Mouse (Mus musculus): ENCODE measurements around the gene Zfp784. TPM values are rescaled to one million over a fixed set of nuclear protein-coding genes. Genes with fewer than 3 reads are reported as not detected.

Zfp784 gene
- polyA plus RNA-seq, 1 experiment: 5.2 TPM

- H3K27me3 ChIP-seq (ENCODE audit: control insufficient read depth, insufficient read depth, low read length): no peaks in the 10 kb centered on the region
- peaks cover 18% of the 10 kb centered on the region for H3K4me1 ChIP-seq (replicated peaks; ENCODE audit: control insufficient read depth, insufficient read depth, low read length)
- TF ChIP-seq CTCF (IDR thresholded peaks at IDR 0.05; ENCODE audit: borderline replicate concordance, control insufficient read depth, extremely low read depth, insufficient read depth, low read length, poor library complexity): no peak
- no peak for TF ChIP-seq POLR2A (IDR thresholded peaks at IDR 0.05; ENCODE audit: control insufficient read depth, extremely low read depth, insufficient read depth, low read length, poor library complexity)
- 12% methylated on average over 19 of the region's 19 CpGs for WGBS
- peak overlapping the region; percentile 90 for H3K4me3 ChIP-seq (ENCODE audit: control insufficient read depth, insufficient read depth, low read length)
- peak; percentile 7 for DNase-seq
- H3K27ac ChIP-seq (ENCODE audit: control insufficient read depth, insufficient read depth, low read length): no peak overlapping the region
- no peaks in the 10 kb centered on the region for H3K36me3 ChIP-seq (ENCODE audit: control insufficient read depth, insufficient read depth, low read length)
Observed at GRCm38 (mm10) chr7:4995268-4996002, 42.8 kb downstream of the Zfp784 start.

GRCm38 (mm10) chr7:4993999-4994788 lies 44.1 kb downstream of the Zfp784 start:
- no peak for DNase-seq
- peaks cover 18% of the 10 kb centered on the region for H3K4me1 ChIP-seq (replicated peaks; ENCODE audit: control insufficient read depth, insufficient read depth, low read length)
- no peaks in the 10 kb centered on the region for H3K36me3 ChIP-seq (ENCODE audit: control insufficient read depth, insufficient read depth, low read length)
- TF ChIP-seq POLR2A (IDR thresholded peaks at IDR 0.05; ENCODE audit: control insufficient read depth, extremely low read depth, insufficient read depth, low read length, poor library complexity) (no peak), CTCF (IDR thresholded peaks at IDR 0.05; ENCODE audit: borderline replicate concordance, control insufficient read depth, extremely low read depth, insufficient read depth, low read length, poor library complexity) (no peak)
- H3K4me3 ChIP-seq (ENCODE audit: control insufficient read depth, insufficient read depth, low read length): no peak overlapping the region
- 93% methylated on average over 59 of the region's 59 CpGs for WGBS
- no peak overlapping the region for H3K27ac ChIP-seq (ENCODE audit: control insufficient read depth, insufficient read depth, low read length)
- H3K27me3 ChIP-seq (ENCODE audit: control insufficient read depth, insufficient read depth, low read length): no peaks in the 10 kb centered on the region

GRCm38 (mm10) chr7:4993347-4993998 lies 44.8 kb downstream of the Zfp784 start:
- H3K4me3 ChIP-seq (ENCODE audit: control insufficient read depth, insufficient read depth, low read length): no peak overlapping the region

GRCm38 (mm10) chr7:4988250-4988649 lies 50.0 kb downstream of the Zfp784 start:
- 56% methylated on average over 2 of the region's 2 CpGs for WGBS
- no peak overlapping the region for H3K4me3 ChIP-seq (ENCODE audit: control insufficient read depth, insufficient read depth, low read length)
- no peak overlapping the region for H3K27ac ChIP-seq (ENCODE audit: control insufficient read depth, insufficient read depth, low read length)
- no peaks in the 10 kb centered on the region for H3K36me3 ChIP-seq (ENCODE audit: control insufficient read depth, insufficient read depth, low read length)
- H3K4me1 ChIP-seq (replicated peaks; ENCODE audit: control insufficient read depth, insufficient read depth, low read length): no peaks in the 10 kb centered on the region
- no peak for TF ChIP-seq CTCF (IDR thresholded peaks at IDR 0.05; ENCODE audit: borderline replicate concordance, control insufficient read depth, extremely low read depth, insufficient read depth, low read length, poor library complexity)
- no peaks in the 10 kb centered on the region for H3K27me3 ChIP-seq (ENCODE audit: control insufficient read depth, insufficient read depth, low read length)
- DNase-seq: no peak

More at GRCm38 (mm10) chr7:4993347-4993998, 44.8 kb downstream of the Zfp784 start:
- Histone ChIP-seq H3K36me3 (ENCODE audit: control insufficient read depth, insufficient read depth, low read length) (no peaks in the 10 kb centered on the region), H3K27me3 (ENCODE audit: control insufficient read depth, insufficient read depth, low read length) (no peaks in the 10 kb centered on the region), H3K4me1 (replicated peaks; ENCODE audit: control insufficient read depth, insufficient read depth, low read length) (peaks cover 18% of the 10 kb centered on the region), H3K27ac (ENCODE audit: control insufficient read depth, insufficient read depth, low read length) (no peak overlapping the region)
- WGBS: 97% methylated on average over 55 of the region's 55 CpGs
- TF ChIP-seq POLR2A (IDR thresholded peaks at IDR 0.05; ENCODE audit: control insufficient read depth, extremely low read depth, insufficient read depth, low read length, poor library complexity): no peak
- no peak for TF ChIP-seq CTCF (IDR thresholded peaks at IDR 0.05; ENCODE audit: borderline replicate concordance, control insufficient read depth, extremely low read depth, insufficient read depth, low read length, poor library complexity)
- DNase-seq: no peak

Other genes starting within 250 kb of the Zfp784 start
- 18.1 and 23.5 TPM in 2 replicates for gene Tmem238, start 248.8 kb downstream of the Zfp784 start, polyA plus RNA-seq (2012; rRNA removed)
- 367 and 512 TPM in 2 replicates for gene Rpl28, start 245.6 kb downstream of the Zfp784 start, polyA plus RNA-seq (2012; rRNA removed)
- 970 and 1,071 TPM in 2 replicates for gene Ube2s, start 225.9 kb downstream of the Zfp784 start, polyA plus RNA-seq (2012; rRNA removed)
- gene Shisa7, start 193.8 kb downstream of the Zfp784 start, polyA plus RNA-seq (2012; rRNA removed): 0.48 and 0.74 TPM in 2 replicates
- gene Isoc2b, start 168.2 kb downstream of the Zfp784 start, polyA plus RNA-seq (2012; rRNA removed): 21.8 and 23.6 TPM in 2 replicates
- 20.3 and 20.5 TPM in 2 replicates for gene Isoc2a, start 161.3 kb downstream of the Zfp784 start, polyA plus RNA-seq (2012; rRNA removed)
- 0.15 and 0.17 TPM in 2 replicates for gene Gm36210, start 131.9 kb downstream of the Zfp784 start, polyA plus RNA-seq (2012; rRNA removed)
- gene Zfp628, start 123.2 kb downstream of the Zfp784 start, polyA plus RNA-seq (2012; rRNA removed): 40.2 and 51.2 TPM in 2 replicates
- gene Nat14, start 116.4 kb downstream of the Zfp784 start, polyA plus RNA-seq (2012; rRNA removed): 4.4 and 5.9 TPM in 2 replicates
- gene Ssc5d, start 112.7 kb downstream of the Zfp784 start, polyA plus RNA-seq (2012; rRNA removed): 1.0 and 1.1 TPM in 2 replicates
- gene Sbk2, start 74.0 kb downstream of the Zfp784 start, polyA plus RNA-seq (2012; rRNA removed): 1.5 and 5.4 TPM in 2 replicates
- 0.36 and 3.7 TPM in 2 replicates for gene Sbk3, start 67.3 kb downstream of the Zfp784 start, polyA plus RNA-seq (2012; rRNA removed)
- gene Zfp579, start 42.3 kb downstream of the Zfp784 start, polyA plus RNA-seq (2012; rRNA removed): 125 and 133 TPM in 2 replicates
- 52.2 and 54.6 TPM in 2 replicates for gene Zfp524, start 24.0 kb downstream of the Zfp784 start, polyA plus RNA-seq (2012; rRNA removed)
- gene Fiz1, start 23.7 kb downstream of the Zfp784 start, polyA plus RNA-seq (2012; rRNA removed): 79.3 and 85.2 TPM in 2 replicates
- not detected in 2 replicates for gene Gm44973, start 22.9 kb downstream of the Zfp784 start, polyA plus RNA-seq (2012; rRNA removed)
- gene Zfp865, start 18.1 kb downstream of the Zfp784 start, polyA plus RNA-seq (2012; rRNA removed): 105 and 120 TPM in 2 replicates
- gene Ccdc106, start 17.9 kb downstream of the Zfp784 start, polyA plus RNA-seq (2012; rRNA removed): 0.52 and 0.97 TPM in 2 replicates
- not detected in 2 replicates for gene 4632433K11Rik, start 4.3 kb downstream of the Zfp784 start, polyA plus RNA-seq (2012; rRNA removed)
- 29.9 and 42.3 TPM in 2 replicates for gene Zfp580, start 13.1 kb upstream of the Zfp784 start, polyA plus RNA-seq (2012; rRNA removed)
- 437 and 438 TPM in 2 replicates for gene U2af2, start 23.7 kb upstream of the Zfp784 start, polyA plus RNA-seq (2012; rRNA removed)
- 230 and 280 TPM in 2 replicates for gene Epn1, start 41.8 kb upstream of the Zfp784 start, polyA plus RNA-seq (2012; rRNA removed)
- not detected in 2 replicates for gene Rfpl4, start 78.5 kb upstream of the Zfp784 start, polyA plus RNA-seq (2012; rRNA removed)
- 0.17 and 0.39 TPM in 2 replicates for gene Rasl2-9, start 87.5 kb upstream of the Zfp784 start, polyA plus RNA-seq (2012; rRNA removed)
- not detected in 2 replicates for gene Vmn1r55, start 111.2 kb upstream of the Zfp784 start, polyA plus RNA-seq (2012; rRNA removed)
- gene Vmn1r56, start 158.3 kb upstream of the Zfp784 start, polyA plus RNA-seq (2012; rRNA removed): not detected in 2 replicates
- not detected in 2 replicates for gene Vmn1r57, start 180.0 kb upstream of the Zfp784 start, polyA plus RNA-seq (2012; rRNA removed)

All from thymus, adult 2 months (tissue).